Mouse (Mus musculus) small intestine, adult 2 months (tissue): Measurements from ENCODE around the gene Ak9.

Experiments used
- CTCF ChIP-seq: fragments of 200-500 bp; IDR thresholded peaks from 2 replicates; pipeline ENCODE4 v1.5.1; 2012; ENCODE audit warnings: low read depth, mild to moderate bottlenecking, control low read depth, inconsistent platforms, low read length, moderate library complexity, mixed read lengths; ENCODE audit not compliant: insufficient replicate concordance, insufficient read length; ENCODE audit errors: extremely low read depth
- POLR2A ChIP-seq: fragments of 200-500 bp; IDR thresholded peaks from 2 replicates; pipeline ENCODE4 v1.6.1; 2012; ENCODE audit warnings: low read depth, mild to moderate bottlenecking, control low read depth, inconsistent platforms, low read length, moderate library complexity

- TF ChIP-seq CTCF, result no peak
- TF ChIP-seq POLR2A, result no peak
Observed at GRCm38 (mm10) chr10:41295145-41295544, 8.6 kb upstream of the Ak9 start.
